Mouse (Mus musculus) kidney, postnatal 25 days (tissue): ENCODE results near the gene Ass1.

Source experiments
- DNase-seq, 2 experiments: peaks; one replicate each; pipeline ENCODE4 v3.0.0; 2021; ENCODE audit warnings: mixed read lengths in 2 of 2

The Ass1 gene

DNA sequence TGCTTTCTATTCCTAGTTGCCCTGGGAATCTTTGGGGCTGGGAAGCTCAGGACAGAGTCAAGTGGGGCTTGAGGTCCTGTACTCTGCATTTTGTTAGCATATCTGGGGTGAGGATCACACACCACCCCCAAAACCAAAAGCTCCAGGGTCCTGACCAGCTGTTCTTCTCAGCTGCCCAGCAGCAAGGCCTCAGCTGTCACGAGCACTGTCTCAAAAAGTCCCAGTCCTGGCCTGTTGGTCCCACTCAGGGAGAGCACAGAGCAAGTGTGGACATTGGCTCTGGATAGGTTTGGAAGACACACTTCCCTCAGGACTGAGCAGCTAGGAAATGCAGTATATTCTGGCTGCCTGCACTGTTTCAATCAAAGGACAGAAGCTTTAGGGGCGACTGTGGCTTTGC lies 20.5 kb downstream of the Ass1 start:
- no peak for DNase-seq

DNA sequence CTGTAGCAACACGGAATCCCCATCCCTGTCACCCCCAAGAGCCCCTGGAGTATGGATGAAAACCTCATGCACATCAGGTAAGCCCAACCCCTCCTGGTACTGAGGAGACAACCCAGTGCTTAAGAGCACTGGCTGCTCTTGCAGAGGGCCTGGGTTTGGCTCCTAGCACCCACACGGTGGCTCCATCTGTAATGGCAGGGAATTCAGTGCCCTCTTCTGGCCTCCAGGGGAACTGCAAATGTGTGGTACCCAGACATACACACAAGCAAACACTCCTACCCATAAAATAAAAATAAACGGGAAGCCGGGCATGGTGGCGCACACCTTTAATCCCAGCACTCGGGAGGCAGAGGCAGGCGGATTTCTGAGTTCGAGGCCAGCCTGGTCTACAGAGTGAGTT lies 22.3 kb downstream of the Ass1 start:
- DNase-seq = no peak

DNA sequence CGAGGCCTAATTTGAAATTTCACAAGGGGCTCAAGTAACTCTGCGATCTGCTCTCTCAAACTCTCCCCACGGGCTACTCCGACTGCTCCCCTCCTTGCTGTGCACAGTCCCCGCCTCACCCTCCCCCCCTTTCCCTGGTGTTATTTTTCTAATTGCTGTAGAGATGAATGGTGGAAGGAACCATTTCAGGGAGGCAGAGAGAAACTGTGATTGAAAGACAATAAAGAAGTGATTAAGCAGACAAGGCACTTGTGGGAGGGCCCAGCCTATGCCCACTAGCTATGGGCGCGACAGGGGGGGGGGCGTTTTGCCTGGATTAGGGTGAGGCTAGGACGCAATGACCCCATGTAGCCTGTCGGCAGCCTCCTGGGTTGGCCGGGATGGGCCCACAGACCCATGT lies 23.2 kb downstream of the Ass1 start:
- no peak for DNase-seq

DNA sequence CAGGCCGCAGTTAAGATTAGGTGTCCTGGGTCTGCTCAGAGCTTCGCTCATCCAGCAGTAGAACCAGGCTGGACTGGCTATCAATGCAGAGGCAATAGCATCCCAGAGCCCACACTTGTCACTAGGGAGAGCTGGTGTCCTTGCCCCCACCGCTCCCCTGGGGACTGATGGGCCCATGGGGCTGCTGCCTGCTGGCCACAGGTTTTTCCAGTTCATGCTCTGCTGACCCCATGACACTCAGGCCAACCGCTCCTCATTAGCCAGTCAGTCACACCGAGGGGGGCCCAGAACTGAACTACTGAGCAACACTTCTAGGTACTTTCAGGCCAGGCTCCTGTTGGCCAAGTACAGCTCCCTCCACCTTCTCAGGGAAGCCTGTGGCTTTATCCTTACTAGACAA lies 24.3 kb downstream of the Ass1 start:
- peak; percentile 30 to 73 for DNase-seq

DNA sequence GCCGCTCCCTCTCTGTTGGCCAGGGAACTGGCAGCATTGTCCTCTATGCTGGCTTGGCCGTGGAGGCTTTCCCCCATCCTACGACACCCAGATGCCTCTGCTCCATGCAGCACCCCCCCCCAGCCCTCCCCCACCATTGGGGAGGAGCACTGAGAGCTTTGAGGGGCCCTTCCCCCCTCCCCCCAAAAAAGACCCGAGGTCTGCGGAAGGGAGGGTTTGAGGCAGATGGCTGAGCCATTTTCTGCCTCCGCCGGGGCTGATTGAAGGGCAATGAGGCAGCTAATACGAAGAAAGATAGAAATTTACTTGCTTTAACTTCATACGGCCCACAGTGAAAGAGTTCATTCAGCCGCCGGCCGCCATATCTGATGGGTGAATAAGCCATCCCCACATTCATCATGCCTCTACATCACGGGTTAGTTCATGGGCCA lies 25.1 kb downstream of the Ass1 start:
- DNase-seq = no peak

DNA sequence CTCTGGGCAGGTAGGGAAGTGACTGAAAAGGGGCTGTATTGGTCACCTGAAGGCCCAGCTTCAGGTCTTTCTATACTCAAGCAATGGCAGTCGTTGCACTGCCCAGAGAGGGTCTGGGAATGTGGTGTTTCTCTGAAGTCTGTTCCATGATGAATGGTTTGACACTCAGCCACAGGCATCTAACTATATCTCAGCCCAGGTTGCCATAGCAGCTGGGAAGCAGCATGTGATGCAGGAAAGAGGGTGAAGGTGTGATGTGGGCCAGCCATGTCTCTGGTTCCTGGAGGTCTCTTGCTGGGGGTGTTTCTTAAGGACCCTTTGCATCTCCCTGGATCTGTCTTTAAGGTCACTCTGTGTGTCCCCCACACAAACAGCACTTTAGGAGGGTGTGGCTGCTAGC lies 26.1 kb downstream of the Ass1 start:
- no peak for DNase-seq

DNA sequence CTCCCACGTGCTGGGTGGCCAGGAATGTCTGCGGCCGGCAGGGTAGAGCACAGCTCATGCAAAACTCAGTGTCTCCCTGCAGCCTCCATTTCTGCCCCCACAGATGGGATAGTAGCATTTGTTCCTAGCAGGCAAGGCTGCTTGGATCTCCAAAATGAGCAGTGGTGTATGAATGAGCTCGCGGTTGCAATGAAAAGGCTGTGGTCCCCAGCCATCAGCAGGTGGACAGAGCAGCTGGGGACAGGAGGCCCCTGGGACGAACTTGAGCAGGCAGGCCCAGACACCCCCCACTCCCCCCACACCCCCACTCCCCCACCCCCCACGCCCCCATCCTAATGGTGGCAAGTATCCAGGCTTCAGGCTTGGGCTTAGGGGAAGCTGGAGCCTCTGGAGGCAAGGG lies 27.1 kb downstream of the Ass1 start:
- no peak for DNase-seq

DNA sequence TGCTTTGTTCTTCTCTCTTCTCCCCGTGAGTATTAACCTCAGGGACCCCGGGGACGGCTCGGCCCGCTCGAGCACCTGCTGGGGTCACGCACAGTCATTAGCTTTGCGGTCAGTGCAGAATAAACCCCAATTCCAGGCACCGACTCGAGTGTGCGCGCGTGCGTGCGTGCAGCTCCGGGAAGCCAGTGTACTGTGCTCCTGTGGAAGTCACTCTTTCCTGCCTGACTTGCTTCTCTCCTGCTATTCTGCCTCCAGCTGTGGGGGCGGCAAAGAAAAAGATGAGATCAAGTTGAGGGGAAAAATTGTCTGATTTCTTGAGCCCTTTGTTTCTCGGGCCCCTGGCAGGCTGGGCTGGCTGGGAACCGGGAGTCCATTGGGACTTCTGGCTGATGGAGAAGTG lies 27.6 kb downstream of the Ass1 start:
- DNase-seq = no peak

DNA sequence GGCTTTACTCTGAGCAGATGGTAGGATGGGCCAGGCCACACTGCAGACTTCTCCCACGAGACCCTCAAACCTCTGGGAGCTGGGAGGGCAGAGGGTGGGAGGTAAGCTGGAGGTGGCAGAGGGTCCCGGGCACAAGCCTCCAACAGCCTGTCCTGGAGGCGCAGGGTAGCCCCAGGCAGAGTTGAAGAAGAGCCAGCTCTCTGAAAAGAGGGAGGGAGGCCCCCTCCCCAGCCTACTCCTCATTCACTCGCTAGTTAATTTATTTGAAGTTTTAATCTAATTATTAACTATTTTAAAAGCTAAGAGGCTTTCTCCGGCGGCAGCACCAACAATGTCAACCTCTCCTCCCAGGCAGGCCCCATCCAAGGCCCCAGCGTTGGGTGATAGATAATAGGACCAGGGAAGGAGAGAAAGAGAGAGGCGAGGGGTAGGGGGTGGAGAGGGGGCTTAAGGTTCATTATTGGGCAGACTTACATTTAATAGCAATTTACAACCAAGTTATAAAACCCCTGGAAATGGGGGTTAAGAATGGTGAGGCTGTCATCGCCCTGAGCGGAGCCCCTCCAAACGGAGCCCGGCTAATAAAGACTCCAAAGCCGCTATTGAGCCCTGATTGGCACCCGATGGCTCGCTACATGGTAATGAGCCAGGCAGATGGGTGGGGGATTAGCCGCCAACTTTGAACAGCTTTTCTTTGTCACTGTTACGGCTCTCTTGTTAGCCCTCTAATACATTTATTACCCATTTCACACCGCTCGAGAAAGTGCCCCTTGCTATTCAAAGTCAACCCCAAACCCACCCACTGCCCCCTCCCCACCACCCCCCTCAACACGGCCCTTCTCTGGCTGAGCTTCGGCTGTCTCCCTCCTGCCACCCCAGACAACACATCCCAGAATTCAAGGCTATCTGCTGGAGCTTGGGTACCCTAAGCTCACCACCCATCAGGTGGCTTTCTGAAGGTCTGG lies 29.6 kb downstream of the Ass1 start:
- peak in 1 of 2 experiments; percentile 30 for DNase-seq

DNA sequence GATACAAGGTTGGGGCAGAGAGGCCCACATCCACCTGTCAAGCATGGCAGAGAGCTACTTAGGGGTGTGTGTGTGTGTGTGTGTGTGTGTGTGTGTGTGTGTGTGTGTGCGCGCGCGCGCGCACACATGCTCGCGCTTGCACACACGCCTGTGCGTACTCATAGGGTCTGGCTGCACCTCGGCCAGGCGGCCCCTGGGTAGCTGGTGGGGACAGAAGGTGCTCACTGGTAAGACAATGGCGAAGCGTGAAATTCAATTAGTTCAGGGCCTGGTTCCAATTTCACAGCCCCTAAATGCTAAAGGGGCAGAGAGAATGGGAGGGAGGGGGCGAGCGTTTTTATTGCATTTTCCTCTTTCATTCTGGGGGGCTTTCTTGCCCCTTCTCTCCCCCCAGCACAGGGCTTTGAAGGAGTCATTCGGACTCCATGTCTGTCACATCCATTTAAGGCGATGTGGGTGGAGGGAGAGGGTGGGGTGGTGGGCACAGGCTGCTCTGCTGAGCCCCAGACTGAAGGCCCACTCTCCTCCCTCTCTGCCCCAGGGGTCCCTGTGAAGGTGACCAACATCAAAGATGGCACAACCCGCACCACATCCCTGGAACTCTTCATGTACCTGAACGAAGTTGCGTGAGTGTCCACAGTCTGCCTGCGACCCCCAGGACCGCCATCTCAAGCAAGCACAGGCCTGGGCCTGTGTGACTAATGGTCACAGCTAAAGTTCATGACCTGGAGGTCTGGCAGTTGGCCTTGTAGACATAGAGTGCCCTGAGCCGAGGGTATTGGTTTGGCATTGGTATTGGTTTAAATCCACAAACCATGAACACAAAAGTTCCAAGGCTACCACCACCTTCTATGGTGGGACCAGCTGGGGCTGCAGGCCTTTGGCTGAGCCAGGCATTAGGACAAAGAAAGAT lies 30.5 kb downstream of the Ass1 start:
- DNase-seq = no peak

DNA sequence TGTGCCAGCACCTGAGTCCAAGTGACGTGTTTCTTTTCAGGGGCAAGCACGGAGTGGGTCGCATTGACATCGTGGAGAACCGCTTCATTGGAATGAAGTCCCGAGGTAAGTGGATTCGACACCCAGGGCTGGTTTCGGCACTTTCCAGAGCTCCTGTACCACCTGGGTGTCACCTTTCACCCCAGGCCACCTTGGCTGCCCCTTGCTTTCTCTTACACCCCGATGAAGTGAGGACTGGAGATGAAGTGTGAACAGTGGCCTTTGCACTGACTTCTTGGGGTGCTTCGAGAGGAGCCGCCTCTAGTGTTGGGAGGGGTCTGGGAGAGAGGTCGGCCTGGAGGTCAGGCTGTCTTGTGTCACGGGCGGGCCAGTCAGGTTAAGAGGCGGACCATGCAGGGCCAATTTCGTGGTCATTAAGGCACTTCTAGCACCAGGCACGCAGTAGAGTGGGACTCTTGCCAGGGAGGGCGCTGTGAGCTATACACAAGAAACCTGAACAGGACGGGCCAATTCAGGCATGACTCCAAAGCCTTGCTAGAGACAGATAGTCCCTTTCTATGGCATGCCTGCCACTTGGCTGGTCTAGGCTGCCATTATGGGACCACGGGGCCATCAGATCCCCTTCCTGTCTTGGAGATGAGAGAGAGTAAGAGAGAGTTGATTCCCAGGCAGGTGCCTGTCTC lies 31.6 kb downstream of the Ass1 start:
- DNase-seq = peak; percentile 62 to 78

DNA sequence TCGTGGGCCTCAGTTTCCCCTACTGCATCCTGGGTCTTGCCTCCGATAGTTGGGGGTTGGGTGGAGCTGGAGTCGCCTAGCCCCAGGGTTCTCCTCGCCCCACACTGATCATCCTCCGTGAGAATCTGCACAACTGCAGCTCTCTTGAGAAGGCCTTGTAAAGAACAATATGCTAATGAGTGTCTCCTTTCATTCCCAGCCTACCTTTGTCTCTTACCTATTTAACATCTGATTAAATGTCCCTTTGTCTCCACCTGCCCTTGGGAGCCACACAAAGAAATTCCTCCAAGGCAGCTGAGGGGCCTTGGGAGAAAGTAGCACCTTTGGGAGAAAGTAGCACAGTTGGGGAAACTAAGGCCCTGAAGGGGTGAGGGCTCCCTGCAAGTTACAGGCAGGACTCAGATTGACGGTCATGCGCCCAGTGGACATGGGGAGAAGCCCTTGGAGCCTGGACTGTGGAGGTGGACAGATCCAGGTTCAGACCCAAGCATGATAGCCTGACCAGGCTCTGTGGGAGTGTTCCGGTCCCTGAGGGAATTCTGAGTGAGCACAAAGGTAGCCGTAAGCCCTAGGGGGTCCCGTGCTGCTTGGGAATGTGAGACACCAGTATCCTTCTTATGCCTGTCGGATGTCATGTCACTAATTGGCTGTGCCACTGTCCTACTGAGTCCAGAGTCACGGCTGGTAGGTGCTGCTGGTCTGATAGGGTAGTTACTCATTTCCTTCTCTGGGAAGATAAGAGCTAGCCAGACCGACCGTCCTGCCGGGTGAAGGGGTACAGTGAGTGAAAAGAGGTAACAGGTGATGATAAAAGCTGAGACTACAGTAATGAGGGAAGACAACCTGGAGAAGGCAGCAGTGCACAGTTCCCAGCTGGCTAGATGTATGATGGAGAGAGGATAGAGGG lies 32.9 kb downstream of the Ass1 start:
- DNase-seq = no peak

DNA sequence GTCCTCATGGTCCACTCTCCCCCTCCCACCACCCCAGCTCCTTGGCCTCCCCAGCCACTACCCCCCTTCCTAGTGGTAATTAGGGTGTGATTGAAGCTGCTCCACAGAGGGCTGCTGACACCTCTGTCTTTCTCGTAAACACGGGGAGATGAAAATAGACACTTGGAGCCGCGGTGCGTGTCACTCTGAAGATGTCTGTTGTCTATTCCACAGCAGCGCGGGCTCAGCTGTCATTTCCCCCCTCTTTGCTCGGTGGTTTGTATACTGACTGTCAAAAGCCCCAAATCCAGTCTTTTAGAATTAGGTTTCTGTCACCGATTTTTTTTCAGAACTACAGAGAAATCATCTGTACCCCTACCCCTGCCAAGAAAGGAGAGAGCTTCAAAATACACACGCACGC lies 35.5 kb downstream of the Ass1 start:
- no peak for DNase-seq

DNA sequence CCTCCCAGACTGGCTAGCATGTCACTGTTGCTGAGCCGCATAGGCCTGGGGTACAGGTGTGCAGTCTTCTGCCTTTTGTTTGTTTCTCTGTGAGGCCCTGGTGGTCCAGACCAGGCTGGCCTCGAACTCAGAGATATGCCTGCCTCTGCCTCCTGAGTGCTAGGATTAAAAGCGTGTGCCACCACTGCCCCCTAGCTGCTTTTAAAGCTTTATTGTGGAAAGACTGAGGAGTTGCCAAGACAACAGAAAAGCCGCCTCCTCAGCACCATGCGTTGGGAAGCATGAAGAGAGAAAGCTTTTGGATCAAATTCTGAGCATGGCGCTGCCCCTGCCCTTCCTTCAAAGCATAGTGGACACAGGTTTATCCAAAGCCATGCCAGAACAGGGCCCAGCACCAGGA lies 38.8 kb downstream of the Ass1 start:
- DNase-seq = no peak

DNA sequence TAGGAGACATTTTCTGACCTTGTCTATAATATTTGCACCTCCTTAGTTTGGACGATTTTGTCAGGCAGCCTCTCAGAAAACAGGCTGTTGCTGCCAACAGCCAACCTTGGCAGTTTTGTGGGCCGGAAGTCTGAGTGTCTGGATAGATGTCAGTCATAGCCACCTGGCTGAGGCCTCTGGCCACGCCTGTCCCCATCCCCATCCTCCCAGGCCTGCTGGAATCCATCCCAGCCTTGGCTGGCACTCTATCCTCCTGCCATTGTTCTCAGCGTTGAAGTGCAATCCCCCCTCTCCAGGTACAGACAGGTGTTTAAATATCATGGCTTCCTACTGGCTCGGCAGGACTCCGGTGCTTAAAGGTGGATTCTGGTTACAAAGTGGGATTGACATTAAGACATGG lies 41.3 kb downstream of the Ass1 start:
- no peak for DNase-seq

DNA sequence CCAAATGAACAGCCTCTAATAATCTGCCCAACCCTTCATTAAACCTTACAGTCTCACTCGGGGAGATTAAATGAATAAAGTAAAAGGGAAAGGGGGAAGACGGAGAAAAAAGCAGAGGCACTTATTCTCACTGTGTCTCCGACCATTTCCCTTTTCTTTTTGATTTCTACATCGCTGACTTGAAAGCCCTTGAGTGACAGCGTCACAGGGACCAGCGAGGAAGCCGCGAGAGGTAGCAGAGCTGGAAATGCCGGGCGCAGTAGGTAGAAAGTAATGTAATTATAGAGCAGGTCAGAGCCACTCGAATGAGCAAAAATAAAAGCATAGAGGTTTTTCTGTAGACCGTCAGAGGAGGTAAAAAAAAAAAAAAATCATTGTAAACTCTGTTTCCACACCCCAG lies 46.5 kb downstream of the Ass1 start:
- no peak for DNase-seq

DNA sequence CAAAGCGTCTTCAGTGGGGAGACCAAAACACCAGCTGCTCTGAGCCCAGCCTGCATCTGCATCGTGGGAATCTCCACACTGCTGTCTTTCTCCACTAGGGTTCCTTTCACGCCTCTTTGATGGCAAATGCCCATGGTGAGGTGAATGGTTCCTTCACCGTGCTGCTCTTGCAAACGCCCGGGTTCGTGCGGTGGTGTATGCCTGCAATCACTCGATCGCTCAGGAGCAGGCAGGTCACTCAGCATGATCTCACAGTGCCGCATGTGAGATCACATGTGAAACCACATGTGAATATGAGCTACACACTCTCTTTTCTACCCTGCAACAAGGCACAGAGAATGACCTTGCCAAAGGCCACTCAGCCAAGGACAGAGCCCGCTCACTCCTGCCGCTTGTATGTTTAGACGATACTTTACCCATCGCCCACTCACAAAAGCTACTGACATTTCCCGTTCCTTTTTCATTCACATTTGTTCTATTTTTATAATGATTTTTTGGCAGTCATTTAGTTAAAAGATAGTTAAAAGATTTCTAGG lies 51.9 kb downstream of the Ass1 start:
- DNase-seq = peak in 1 of 2 experiments; percentile 29

DNA sequence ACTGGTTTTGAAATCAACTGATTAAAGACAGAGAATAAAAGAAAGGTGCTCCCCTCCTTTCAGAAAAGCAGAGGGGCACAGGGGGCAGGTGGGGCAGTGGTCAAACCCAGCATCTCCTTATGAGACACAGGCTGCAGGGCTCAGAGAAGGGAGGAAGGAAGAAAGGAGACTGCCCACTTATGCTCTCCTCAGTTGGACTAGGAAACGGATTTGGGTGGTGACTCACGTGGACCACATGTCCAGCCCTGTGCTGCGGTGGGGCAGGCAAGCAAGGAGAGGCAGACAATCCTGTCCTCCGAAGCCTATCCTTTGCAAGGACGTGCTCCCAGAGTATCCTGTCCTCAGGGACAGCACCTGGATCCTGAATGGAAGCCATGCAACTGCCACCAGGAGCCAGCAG lies 54.6 kb downstream of the Ass1 start:
- DNase-seq = no peak

DNA sequence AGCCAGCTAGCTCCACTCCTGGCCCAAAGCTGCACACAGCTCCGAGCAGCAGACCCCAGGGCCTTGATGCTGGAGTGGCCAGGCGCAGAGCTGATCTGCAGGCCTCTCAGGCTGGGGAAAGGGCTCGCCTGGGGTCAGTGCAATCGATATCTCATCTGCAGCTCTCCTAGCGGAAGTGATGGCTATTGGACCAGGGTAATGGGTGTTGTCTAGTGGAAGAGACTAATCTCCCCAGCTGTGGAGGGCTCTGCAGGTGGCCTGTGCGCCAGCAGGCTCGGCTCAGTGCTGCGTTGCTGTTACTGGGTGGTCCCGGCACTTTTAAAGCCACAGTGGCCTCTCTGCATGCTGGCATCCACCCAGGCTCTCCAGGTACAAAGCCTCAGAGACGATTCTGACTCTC lies 55.8 kb downstream of the Ass1 start:
- no peak for DNase-seq

DNA sequence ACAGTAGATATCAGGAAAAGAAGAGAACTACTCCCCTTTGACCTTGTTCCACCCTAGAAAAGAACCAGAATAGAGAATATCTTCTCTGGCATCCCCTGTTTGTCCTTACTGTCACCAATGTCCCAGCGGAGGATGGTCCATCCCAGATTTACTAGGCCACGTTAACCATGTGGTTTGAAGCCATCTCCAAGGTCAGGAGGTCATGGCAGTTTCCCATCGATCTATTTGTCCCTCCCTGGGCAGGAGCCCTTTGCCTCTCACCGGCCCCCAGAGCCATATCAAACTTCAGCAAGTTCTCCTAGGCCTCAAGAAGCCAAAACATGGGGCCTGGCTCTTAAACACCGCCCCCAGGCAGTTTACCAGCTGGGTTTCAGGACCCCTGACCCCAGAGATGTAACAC lies 60.2 kb downstream of the Ass1 start:
- no peak for DNase-seq

DNA sequence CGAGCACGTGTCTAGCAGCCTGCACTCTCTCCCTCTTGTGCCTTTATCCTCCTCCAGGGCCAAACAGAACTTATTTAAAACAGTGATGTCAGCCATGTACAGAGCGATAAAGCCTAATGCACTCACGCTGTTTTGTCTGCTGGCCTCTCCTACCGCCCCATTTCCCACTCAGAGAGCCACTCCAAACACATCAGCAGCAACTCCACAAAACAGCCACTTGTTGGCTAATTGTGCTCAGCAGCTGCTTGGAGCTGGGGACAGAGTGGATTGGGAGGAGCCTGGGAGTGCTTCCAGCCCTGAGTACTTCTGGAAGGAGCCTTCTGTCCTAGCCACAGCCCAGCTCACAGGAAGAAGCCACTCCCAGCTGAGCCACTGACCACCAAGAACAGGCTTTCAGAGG lies 67.0 kb downstream of the Ass1 start:
- DNase-seq = no peak

DNA sequence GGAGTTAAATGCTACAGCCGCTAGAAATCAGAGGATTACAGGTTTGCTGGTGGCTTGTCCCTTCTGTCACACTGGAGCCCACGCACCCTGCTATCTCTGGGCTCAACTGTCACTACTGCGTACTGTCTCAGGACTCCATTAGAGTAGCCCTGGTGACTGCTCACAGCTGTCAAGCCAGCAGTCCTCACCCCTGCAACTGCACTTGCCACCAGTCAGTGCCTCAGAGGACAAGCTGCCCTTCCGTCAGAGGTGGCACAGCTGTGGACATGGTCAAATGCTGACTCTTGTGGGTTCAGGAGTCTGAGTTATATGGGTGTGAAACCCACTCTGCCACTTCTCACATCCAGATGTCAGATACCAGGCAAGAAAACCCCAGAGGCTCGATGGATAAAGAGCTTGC lies 68.7 kb downstream of the Ass1 start:
- DNase-seq = no peak
